Mouse (Mus musculus) heart, postnatal 0 days (tissue): Measurements from ENCODE around the gene Commd1.

Experiments used
- CTCF ChIP-seq: IDR thresholded peaks from 2 replicates; pipeline ENCODE4 v1.5.1; 2016; ENCODE audit warnings: antibody characterized with exemption, control low read depth, low read depth
- EP300 ChIP-seq: IDR thresholded peaks from 2 replicates; pipeline ENCODE4 v1.6.1; 2016; ENCODE audit warnings: antibody characterized with exemption, low read depth

GRCm38 (mm10) chr11:23023155-23023554 lies 41.0 kb upstream of the Commd1 start:
- TF ChIP-seq CTCF (no peak), EP300 (no peak)
